Mouse (Mus musculus) ES-Bruce4 (cell line): ENCODE results near the gene Rap2b. TPM values are rescaled to one million over a fixed set of nuclear protein-coding genes. Genes with fewer than 3 reads are reported as not detected.

ENCODE experiments used
- H3K27ac ChIP-seq: 2 replicates; pipeline ENCODE4 v1.5.1; 2012; ENCODE audit warnings: low read length, inconsistent platforms; ENCODE audit not compliant: insufficient read depth
- H3K27me3 ChIP-seq: 2 replicates; pipeline ENCODE4 v1.6.1; 2012; ENCODE audit warnings: mild to moderate bottlenecking, low read length, inconsistent platforms; ENCODE audit not compliant: control insufficient read depth, poor library complexity, insufficient read depth, severe bottlenecking
- H3K36me3 ChIP-seq: 2 replicates; pipeline ENCODE4 v1.6.1; 2012; ENCODE audit warnings: inconsistent platforms, mild to moderate bottlenecking, low read length, moderate library complexity; ENCODE audit not compliant: control insufficient read depth, poor library complexity, insufficient read depth, severe bottlenecking
- H3K4me1 ChIP-seq: one replicate; pipeline ENCODE4 v1.8.1; 2011; ENCODE audit warnings: low read length; ENCODE audit not compliant: control insufficient read depth, insufficient read depth
- H3K4me3 ChIP-seq: 2 replicates; pipeline ENCODE4 v1.5.1; 2011; ENCODE audit warnings: low read depth, mild to moderate bottlenecking, low read length
- H3K9ac ChIP-seq: 2 replicates; pipeline ENCODE4 v1.6.1; 2012; ENCODE audit warnings: low read depth, mild to moderate bottlenecking, inconsistent platforms; ENCODE audit not compliant: poor library complexity, severe bottlenecking
- H3K9me3 ChIP-seq: replicated peaks from 2 replicates; pipeline ENCODE4 v1.6.1; 2012; ENCODE audit warnings: mild to moderate bottlenecking, low read length, inconsistent platforms; ENCODE audit not compliant: control insufficient read depth, poor library complexity, insufficient read depth, severe bottlenecking
- CTCF ChIP-seq: IDR thresholded peaks from one replicate; pipeline ENCODE4 v1.8.1; 2011; ENCODE audit warnings: low read depth, low read length
- EP300 ChIP-seq: IDR thresholded peaks from 2 replicates; pipeline ENCODE4 v1.6.1; 2011; ENCODE audit warnings: low read depth, low read length; ENCODE audit not compliant: insufficient read depth
- POLR2A ChIP-seq: IDR thresholded peaks from one replicate; pipeline ENCODE4 v1.8.1; 2011; ENCODE audit warnings: low read length; ENCODE audit not compliant: insufficient read depth
- polyA plus RNA-seq: library from polyadenylated mRNA; stranded (reverse); fragments of >200 nt; gene quantifications from 2 replicates; pipeline ENCODE4 v1.2.4, GENCODE M21; 2011; ENCODE audit warnings: low read depth; ENCODE audit not compliant: missing spikeins, insufficient read depth, insufficient read length

The Rap2b gene
- polyA plus RNA-seq, 1 experiment: 25.5 TPM

GRCm38 (mm10) chr3:61358756-61359293, 2.6 kb upstream of the Rap2b start:
- Histone ChIP-seq H3K9ac (no peak overlapping the region), H3K4me3 (no peak overlapping the region), H3K27ac (no peak overlapping the region), H3K9me3 (no peaks in the 10 kb centered on the region), H3K36me3 (no peaks in the 10 kb centered on the region), H3K27me3 (no peaks in the 10 kb centered on the region), H3K4me1 (no peaks in the 10 kb centered on the region)
- TF ChIP-seq CTCF: no peak
- TF ChIP-seq POLR2A: no peak
- no peak for TF ChIP-seq EP300

- H3K27ac ChIP-seq: peak overlapping the region; percentile 99
- H3K9me3 ChIP-seq: no peaks in the 10 kb centered on the region
- peak overlapping the region; percentile 92 for H3K9ac ChIP-seq
- peak overlapping the region; percentile 71 for H3K4me3 ChIP-seq
- no peaks in the 10 kb centered on the region for H3K27me3 ChIP-seq
- peaks cover 1% of the 10 kb centered on the region for H3K4me1 ChIP-seq
- TF ChIP-seq CTCF (no peak), EP300 (no peak), POLR2A (no peak)
- H3K36me3 ChIP-seq: no peaks in the 10 kb centered on the region
These were observed 1.4 kb downstream of the Rap2b start for GRCm38 (mm10) chr3:61362821-61363160.

- Histone ChIP-seq H3K9me3 (no peaks in the 10 kb centered on the region), H3K4me3 (peak overlapping the region; percentile 94), H3K9ac (peak overlapping the region; percentile 92), H3K27ac (peak overlapping the region; percentile 99), H3K36me3 (no peaks in the 10 kb centered on the region), H3K4me1 (peaks cover 1% of the 10 kb centered on the region), H3K27me3 (no peaks in the 10 kb centered on the region)
- TF ChIP-seq EP300: peak; percentile 86
- no peak for TF ChIP-seq CTCF
- TF ChIP-seq POLR2A: peak; percentile 59
These were observed 1.9 kb downstream of the Rap2b start for GRCm38 (mm10) chr3:61363161-61363988.

GRCm38 (mm10) chr3:61363989-61364660, 2.7 kb downstream of the Rap2b start:
- no peaks in the 10 kb centered on the region for H3K9me3 ChIP-seq
- H3K27me3 ChIP-seq: no peaks in the 10 kb centered on the region
- H3K9ac ChIP-seq: peak overlapping the region; percentile 91
- peaks cover 1% of the 10 kb centered on the region for H3K4me1 ChIP-seq
- H3K4me3 ChIP-seq: peak overlapping the region; percentile 94
- TF ChIP-seq CTCF (no peak), POLR2A (peak; percentile 88), EP300 (0 out of 2 replicates have a peak, but pooled peaks have one; percentile 71)
- H3K27ac ChIP-seq: peak overlapping the region; percentile 82
- H3K36me3 ChIP-seq: no peaks in the 10 kb centered on the region

GRCm38 (mm10) chr3:61364661-61364977, 3.2 kb downstream of the Rap2b start:
- H3K27ac ChIP-seq: peak overlapping the region; percentile 20; the same call in 1 of the 2 replicates

More at GRCm38 (mm10) chr3:61364661-61364977, 3.2 kb downstream of the Rap2b start:
- no peaks in the 10 kb centered on the region for H3K36me3 ChIP-seq
- peak overlapping the region; percentile 91 for H3K9ac ChIP-seq
- H3K9me3 ChIP-seq: no peaks in the 10 kb centered on the region
- no peaks in the 10 kb centered on the region for H3K27me3 ChIP-seq
- peak overlapping the region; percentile 92 for H3K4me3 ChIP-seq
- TF ChIP-seq EP300 (no peak), CTCF (no peak), POLR2A (no peak)
- peaks cover 1% of the 10 kb centered on the region for H3K4me1 ChIP-seq
